In genomic region chr5:112484924-112485715, GRCm38 (mm10) we compare ENCODE assay signal across 12 mouse cellular contexts. TPM values are rescaled to one million over a fixed set of nuclear protein-coding genes. Genes with fewer than 3 reads are reported as not detected.
DNase-seq lines count a peak whose midpoint lies in the region; ATAC-seq lines count a peak whose summit lies in the region.
"Had no signal": no experiment of that assay in that cellular context is flagged by ENCODE, and none has a peak within 500 bp of the region (broad histone marks: within the 10 kb centered on the region; RNA-seq: fewer than 3 reads in every experiment).

No protein-coding gene starts in this region.

- H3K9ac ChIP-seq in hindbrain, embryonic 14.5 days, result 0 out of 2 replicates have a peak overlapping the region, but pooled peaks have one; percentile 1
- peak overlapping the region; percentile 55; the same call in 1 of the 2 replicates for H3K9ac ChIP-seq in midbrain, embryonic 16.5 days (ENCODE audit: low read depth, low read length)

- no peaks in the 10 kb centered on the region for H3K27me3 ChIP-seq in hindbrain, embryonic 14.5 days (ENCODE audit: control insufficient read depth, insufficient read depth, low read length)
- H3K27me3 ChIP-seq in midbrain, embryonic 16.5 days (ENCODE audit: control insufficient read depth, insufficient read depth, low read depth, low read length), result no peaks in the 10 kb centered on the region

- H3K9me3 ChIP-seq in hindbrain, embryonic 14.5 days (ENCODE audit: control insufficient read depth, low read length), result no peaks in the 10 kb centered on the region
- H3K9me3 ChIP-seq in midbrain, embryonic 16.5 days (replicated peaks; ENCODE audit: control insufficient read depth, low read length, poor library complexity, severe bottlenecking), result no peaks in the 10 kb centered on the region

- 12% methylated on average over 13 of the region's 13 CpGs for WGBS in hindbrain, embryonic 14.5 days
- WGBS in midbrain, embryonic 16.5 days, result 10% methylated on average over 13 of the region's 13 CpGs

- DNase-seq in frontal cortex, postnatal 10 days (ENCODE audit: low spot score in 2 of 2), result no peak
- DNase-seq in cerebellum, postnatal 25 days, result peak; percentile 87 to 91
- peak; percentile 32 for DNase-seq in hindbrain, embryonic 14.5 days (ENCODE audit: low spot score)
- DNase-seq in left cerebral cortex, adult 11 months (ENCODE audit: low spot score), result no peak
- DNase-seq in urinary bladder, adult 18-20 months (ENCODE audit: low spot score in 2 of 2), result no peak
- DNase-seq: lung, postnatal 10 days; thymus, postnatal 25 days had no signal

- H3K36me3 ChIP-seq in hindbrain, embryonic 14.5 days (replicated peaks; ENCODE audit: control insufficient read depth, insufficient read depth), result no peaks in the 10 kb centered on the region
- no peaks in the 10 kb centered on the region for H3K36me3 ChIP-seq in midbrain, embryonic 16.5 days (ENCODE audit: control insufficient read depth, insufficient read depth, low read length)
- H3K36me3 ChIP-seq: G1E had no signal

- peaks cover 34% of the 10 kb centered on the region for H3K4me1 ChIP-seq in hindbrain, embryonic 14.5 days (replicated peaks; ENCODE audit: control insufficient read depth, insufficient read depth, low read length)
- H3K4me1 ChIP-seq in midbrain, embryonic 16.5 days (ENCODE audit: control insufficient read depth, insufficient read depth, low read length), result peaks cover 36% of the 10 kb centered on the region

- H3K4me3 ChIP-seq in hindbrain, embryonic 14.5 days (replicated peaks; ENCODE audit: low read length), result no peak overlapping the region
- H3K4me3 ChIP-seq in midbrain, embryonic 16.5 days (ENCODE audit: low read depth, low read length), result no peak overlapping the region

- no peak overlapping the region for H3K4me2 ChIP-seq in hindbrain, embryonic 14.5 days (replicated peaks)
- H3K4me2 ChIP-seq in midbrain, embryonic 16.5 days (ENCODE audit: low read length), result peak overlapping the region; percentile 22

- no peak overlapping the region for H3K27ac ChIP-seq in hindbrain, embryonic 14.5 days
- peak overlapping the region; percentile 66 for H3K27ac ChIP-seq in midbrain, embryonic 16.5 days (ENCODE audit: low read length)

- ATAC-seq in frontal cortex, adult (ENCODE audit: low TSS enrichment), result 0 out of 2 replicates have a peak, but pooled peaks have one; percentile 28
- peak; percentile 19; the same call in 1 of the 2 replicates for ATAC-seq in hindbrain, embryonic 14.5 days (ENCODE audit: low FRiP score)
- no peak for ATAC-seq in midbrain, embryonic 16.5 days
- no peak for ATAC-seq in CD4-positive, CD25-positive, alpha-beta regulatory T cell, adult 4 months

RNA-seq across cellular contexts. Expression of gene Gm6588, which starts 35.9 kb away (rescaled TPM):
- polyA plus RNA-seq in hindbrain, embryonic 14.5 days (2014; fragmentation: Nextera tagmentation; extraction: Ambion mirVana), result 0.23 and 0.29 TPM in 2 replicates
- polyA plus RNA-seq in midbrain, embryonic 16.5 days (2015; fragmentation: Nextera tagmentation; extraction: Ambion mirVana), result 1.0 and 1.6 TPM in 2 replicates
- not detected for polyA plus RNA-seq in CD4-positive, CD25-positive, alpha-beta regulatory T cell, adult 4 months (2017; shearing (Covaris generic))
- polyA plus RNA-seq: G1E; limb, embryonic 14.5 days had no signal

Comparison
In these comparisons a context has a peak if more than half of its experiments do, and no peak if none do; other contexts are left out.
1. ATAC-seq: peak in frontal cortex, adult (single experiment) and hindbrain, embryonic 14.5 days (single experiment); none in midbrain, embryonic 16.5 days (single experiment) and CD4-positive, CD25-positive, alpha-beta regulatory T cell, adult 4 months (single experiment).
2. DNase-seq: peak in cerebellum, postnatal 25 days (2 of 2) and hindbrain, embryonic 14.5 days (single experiment); none in frontal cortex, postnatal 10 days (0 of 2), left cerebral cortex, adult 11 months (single experiment) and urinary bladder, adult 18-20 months (0 of 2).